Mouse (Mus musculus) G1E (cell line): Measurements from ENCODE around the gene 1500015O10Rik. TPM values are rescaled to one million over a fixed set of nuclear protein-coding genes. Genes with fewer than 3 reads are reported as not detected.

Experiments
- ATAC-seq: 2 replicates; pipeline ENCODE4 v1.8.0; 2016; ENCODE audit warnings: mild to moderate bottlenecking; ENCODE audit not compliant: insufficient number of reproducible peaks, poor library complexity, low FRiP score, severe bottlenecking; ENCODE audit errors: extremely low read depth
- DNase-seq: peaks from one replicate; pipeline ENCODE4 v3.0.0; 2012; ENCODE audit warnings: low spot score
- H3K27me3 ChIP-seq: 2 replicates; pipeline ENCODE4 v1.6.1; 2012; ENCODE audit warnings: mild to moderate bottlenecking, low read length, inconsistent platforms; ENCODE audit not compliant: insufficient read depth
- H3K36me3 ChIP-seq: replicated peaks from 2 replicates; pipeline ENCODE3; 2012; ENCODE audit warnings: mild to moderate bottlenecking, inconsistent platforms
- H3K4me1 ChIP-seq: 2 replicates; pipeline ENCODE4 v1.6.1; 2012; ENCODE audit warnings: low read depth, low read length, inconsistent platforms, mixed read lengths; ENCODE audit not compliant: insufficient read depth
- H3K4me3 ChIP-seq: 2 replicates; pipeline ENCODE4 v1.5.1; 2012; ENCODE audit warnings: low read depth, mild to moderate bottlenecking, inconsistent platforms, low read length, moderate library complexity, mixed read lengths
- H3K9me3 ChIP-seq: replicated peaks from 2 replicates; pipeline ENCODE4 v1.6.1; 2012; ENCODE audit warnings: inconsistent platforms
- CTCF ChIP-seq: IDR thresholded peaks from 2 replicates; pipeline ENCODE4 v1.5.1; 2012; ENCODE audit warnings: low read depth, low read length, inconsistent platforms, mixed read lengths
- GATA1 ChIP-seq: IDR thresholded peaks from 2 replicates; pipeline ENCODE4 v1.6.1; 2012; ENCODE audit warnings: borderline replicate concordance, low read length, inconsistent platforms, mixed read lengths
- GATA2 ChIP-seq: IDR thresholded peaks from 2 replicates; pipeline ENCODE4 v1.6.1; 2012; ENCODE audit warnings: low read depth, low read length, inconsistent platforms, borderline replicate concordance
- POLR2AphosphoS5 ChIP-seq: IDR thresholded peaks from 2 replicates; pipeline ENCODE4 v1.6.1; 2012; ENCODE audit warnings: low read depth, low read length, inconsistent platforms; ENCODE audit not compliant: insufficient replicate concordance
- TAL1 ChIP-seq: conservative IDR thresholded peaks from 2 replicates; pipeline ENCODE4 v1.6.1; 2012; ENCODE audit warnings: low read depth, low read length, inconsistent platforms, mixed read lengths
- polyA plus RNA-seq: library from polyadenylated mRNA; stranded (reverse); fragments of >175 nt; gene quantifications from 2 replicates; pipeline ENCODE4 v1.2.3, GENCODE M21; 2012
- total RNA-seq, 2 experiments: library from RNA; stranded (forward) in 1 of 2; stranded (reverse) in 1 of 2; fragments of 200-1000 nt in 1 of 2; fragments of >200 nt in 1 of 2; fragmentation: Nextera tagmentation in 1 of 2; gene quantifications; 2 replicates each; pipeline ENCODE4 v1.2.3; 2014 to 2017

1500015O10Rik gene
- not detected in 2 replicates for total RNA-seq (2014; fragmentation: Nextera tagmentation)
- total RNA-seq (2017): 0.16 TPM in 1 of 2 replicates, not detected in the other
- polyA plus RNA-seq: not detected in 2 replicates

DNA sequence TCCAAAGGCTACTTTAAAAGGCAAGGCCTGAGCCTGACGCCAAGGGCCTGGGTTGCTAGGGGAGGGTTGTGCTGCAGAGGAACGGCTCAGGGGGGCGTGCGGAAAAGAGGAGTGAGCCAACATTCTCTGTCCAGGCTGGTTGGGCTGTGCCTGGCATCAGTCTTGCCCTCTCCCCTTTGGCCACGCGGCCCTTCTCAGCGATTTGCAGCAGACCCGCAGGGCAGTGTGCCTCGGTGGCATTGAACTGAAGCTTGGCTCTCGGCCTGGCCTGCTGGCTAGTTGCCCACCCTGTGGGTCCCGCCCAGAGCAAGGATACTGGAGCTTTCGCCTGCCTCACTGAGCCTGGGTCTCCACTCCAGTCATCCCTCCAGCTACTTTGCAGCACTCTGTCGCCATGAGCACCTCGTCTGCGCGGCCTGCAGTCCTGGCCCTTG is at the start of gene 1500015O10Rik:
TSS of gene 1500015O10Rik (plus strand) at position 112 of the 434 bp plus-strand sequence.
- H3K4me1 ChIP-seq: peaks cover 3% of the 10 kb centered on the region; the same call in 1 of the 2 replicates
- ATAC-seq: no peak
- no peaks in the 10 kb centered on the region for H3K36me3 ChIP-seq
- H3K4me3 ChIP-seq: peak within 1 kb of the TSS; percentile 2; the same call in 1 of the 2 replicates
- H3K9me3 ChIP-seq: 0 out of 2 replicates have a peak, but pooled peaks cover 3% of the 10 kb centered on the region
- DNase-seq: no peak
- TF ChIP-seq CTCF (no peak), POLR2AphosphoS5 (no peak), GATA1 (no peak), TAL1 (no peak), GATA2 (no peak)
- H3K27me3 ChIP-seq: peaks cover 11% of the 10 kb centered on the region

GRCm38 (mm10) chr1:43689983-43690382 is 40.4 kb upstream of the 1500015O10Rik start:
- Histone ChIP-seq H3K27me3 (peaks cover 8% of the 10 kb centered on the region; the same call in 1 of the 2 replicates), H3K4me3 (no peak overlapping the region), H3K4me1 (no peaks in the 10 kb centered on the region), H3K9me3 (peaks cover 8% of the 10 kb centered on the region), H3K36me3 (no peaks in the 10 kb centered on the region)
- no peak for ATAC-seq
- DNase-seq: no peak
- TF ChIP-seq CTCF (no peak), TAL1 (no peak), GATA2 (no peak), GATA1 (no peak), POLR2AphosphoS5 (no peak)

DNA sequence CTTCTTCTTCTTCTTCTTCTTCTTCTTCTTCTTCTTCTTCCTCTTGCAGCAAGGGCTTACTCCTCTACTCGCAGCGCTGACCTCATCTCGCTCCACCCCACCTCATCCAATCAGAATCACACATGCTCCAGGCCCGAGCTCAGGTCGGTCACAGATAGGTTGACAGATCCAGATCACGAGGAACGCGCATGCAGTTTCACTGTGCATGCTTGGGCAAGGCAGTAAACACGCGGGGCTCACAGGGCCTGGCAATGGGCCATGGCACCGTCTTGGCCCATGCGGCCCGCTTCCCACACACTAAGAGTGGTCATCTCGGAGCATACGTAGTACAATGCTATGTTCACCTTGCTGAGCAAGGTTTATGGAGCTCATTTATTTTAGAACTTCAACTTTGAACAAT is 39.9 kb upstream of the 1500015O10Rik start:
- DNase-seq: no peak
- TF ChIP-seq CTCF: no peak
- no peak for TF ChIP-seq POLR2AphosphoS5
- no peak for TF ChIP-seq TAL1
- TF ChIP-seq GATA2: no peak

DNA sequence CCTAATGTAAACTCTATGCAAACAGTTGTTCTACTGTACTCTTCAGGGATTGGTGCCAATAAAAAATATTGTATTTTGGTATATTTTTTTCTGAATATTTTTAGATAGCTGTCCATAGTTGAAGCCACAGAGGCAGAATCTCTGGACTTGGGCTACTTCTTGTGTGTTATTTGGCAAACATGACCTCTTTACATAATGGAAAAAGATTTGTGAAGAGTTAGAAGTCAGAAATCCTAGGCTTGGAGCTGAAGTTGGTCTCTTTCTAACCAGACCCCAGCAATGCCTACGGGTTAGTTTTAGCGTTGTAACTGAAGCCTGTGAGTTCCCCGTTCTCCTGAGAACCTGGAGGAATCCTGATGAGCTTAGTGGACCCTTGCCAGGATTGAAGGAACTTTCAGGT is 36.3 kb upstream of the 1500015O10Rik start:
- ATAC-seq (no peak), DNase-seq (no peak)
- Histone ChIP-seq H3K9me3 (no peaks in the 10 kb centered on the region), H3K36me3 (no peaks in the 10 kb centered on the region), H3K27me3 (peaks cover 9% of the 10 kb centered on the region; the same call in 1 of the 2 replicates), H3K4me1 (no peaks in the 10 kb centered on the region), H3K4me3 (no peak overlapping the region)
- TF ChIP-seq CTCF: no peak
- no peak for TF ChIP-seq GATA1
- no peak for TF ChIP-seq TAL1
- no peak for TF ChIP-seq GATA2
- TF ChIP-seq POLR2AphosphoS5: no peak

More for the DNA sequence above, 39.9 kb upstream of the 1500015O10Rik start:
- Histone ChIP-seq H3K36me3 (no peaks in the 10 kb centered on the region), H3K4me3 (no peak overlapping the region), H3K4me1 (no peaks in the 10 kb centered on the region), H3K9me3 (peaks cover 8% of the 10 kb centered on the region), H3K27me3 (peaks cover 11% of the 10 kb centered on the region; the same call in 1 of the 2 replicates)
- no peak for ATAC-seq

DNA sequence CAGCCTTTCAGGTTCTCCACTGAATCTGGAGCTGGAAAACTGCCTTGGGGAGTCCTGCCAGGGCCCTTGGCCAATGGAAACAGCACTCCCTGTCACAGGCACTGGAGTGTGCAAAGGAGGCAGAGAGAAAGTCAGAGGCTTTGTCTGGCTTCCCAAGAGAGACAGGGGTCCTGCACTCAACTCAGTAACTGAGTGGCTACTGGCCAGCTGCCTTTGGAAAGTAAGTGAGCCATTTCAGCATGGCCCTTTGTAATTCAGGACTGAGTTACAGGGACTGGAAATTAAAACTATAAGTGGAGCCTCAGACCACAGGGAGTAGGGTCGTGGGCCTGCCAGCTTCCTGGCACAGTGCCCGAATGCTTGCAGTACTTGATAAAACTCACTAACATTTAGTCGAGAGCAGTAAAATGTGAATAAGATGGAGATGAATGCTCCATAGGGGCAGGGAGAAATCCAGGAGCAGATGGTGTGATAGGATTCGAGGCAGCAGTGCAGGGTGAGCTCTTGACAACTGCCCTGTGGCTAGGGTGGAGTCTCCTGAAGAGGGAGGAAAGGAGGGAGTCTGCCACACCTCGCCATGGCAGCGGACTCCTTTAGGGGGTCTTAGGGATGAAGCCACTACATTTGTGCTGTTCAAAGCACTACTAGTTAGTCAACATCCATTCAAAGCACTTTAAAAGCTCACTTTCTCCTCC is 35.4 kb upstream of the 1500015O10Rik start:
- H3K27me3 ChIP-seq: peaks cover 9% of the 10 kb centered on the region; the same call in 1 of the 2 replicates
- H3K36me3 ChIP-seq: no peaks in the 10 kb centered on the region
- DNase-seq (no peak), ATAC-seq (no peak)
- H3K9me3 ChIP-seq: no peaks in the 10 kb centered on the region
- TF ChIP-seq CTCF: no peak
- no peak for TF ChIP-seq POLR2AphosphoS5
- TF ChIP-seq GATA2: no peak
- TF ChIP-seq TAL1: no peak
- no peak for TF ChIP-seq GATA1
- no peak overlapping the region for H3K4me3 ChIP-seq
- no peaks in the 10 kb centered on the region for H3K4me1 ChIP-seq

- Histone ChIP-seq H3K4me1 (no peaks in the 10 kb centered on the region), H3K9me3 (no peaks in the 10 kb centered on the region), H3K36me3 (no peaks in the 10 kb centered on the region), H3K4me3 (no peak overlapping the region), H3K27me3 (0 out of 2 replicates have a peak, but pooled peaks cover 6% of the 10 kb centered on the region)
- no peak for ATAC-seq
- no peak for DNase-seq
- TF ChIP-seq CTCF (no peak), POLR2AphosphoS5 (no peak), GATA1 (no peak), GATA2 (no peak), TAL1 (no peak)
Observed at GRCm38 (mm10) chr1:43698577-43699000, 31.8 kb upstream of the 1500015O10Rik start.
